Mouse (Mus musculus): ENCODE results near the gene Parn.
"Not testable (repeated sequence)": the region's sequence is repeated elsewhere in the genome, so short reads cannot be mapped to it uniquely, and the experiment has no call there.

Parn gene

DNA sequence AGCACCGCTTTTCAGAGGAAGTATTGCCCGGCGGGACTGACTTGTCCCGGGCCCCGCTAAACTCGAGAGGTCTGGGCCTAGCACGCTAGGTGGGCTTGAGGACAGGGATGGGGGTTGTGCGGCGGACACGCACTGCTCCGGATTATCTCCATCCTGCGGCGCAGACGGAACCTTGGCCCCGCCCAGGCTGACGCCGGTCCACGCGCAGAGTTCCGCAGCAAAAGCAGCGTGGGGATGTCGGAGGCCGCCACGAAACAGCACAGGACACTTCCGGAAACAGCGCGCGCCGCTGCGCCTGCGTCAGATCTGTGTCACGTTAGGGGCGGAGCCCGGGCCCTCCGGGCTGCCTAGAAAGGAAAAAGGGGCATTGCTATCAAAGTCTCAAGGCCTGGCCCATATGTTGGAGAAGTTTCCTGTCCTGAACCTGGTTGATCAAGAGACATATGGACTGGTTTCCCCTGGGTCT is at the start of gene Parn:
Gene Parn (minus strand): TSS at position 293 of the 466 bp plus-strand sequence.
- in situ Hi-C loops (cut with MboI; ENCODE audit: low sequenced_read_pairs): no loop called here

DNA sequence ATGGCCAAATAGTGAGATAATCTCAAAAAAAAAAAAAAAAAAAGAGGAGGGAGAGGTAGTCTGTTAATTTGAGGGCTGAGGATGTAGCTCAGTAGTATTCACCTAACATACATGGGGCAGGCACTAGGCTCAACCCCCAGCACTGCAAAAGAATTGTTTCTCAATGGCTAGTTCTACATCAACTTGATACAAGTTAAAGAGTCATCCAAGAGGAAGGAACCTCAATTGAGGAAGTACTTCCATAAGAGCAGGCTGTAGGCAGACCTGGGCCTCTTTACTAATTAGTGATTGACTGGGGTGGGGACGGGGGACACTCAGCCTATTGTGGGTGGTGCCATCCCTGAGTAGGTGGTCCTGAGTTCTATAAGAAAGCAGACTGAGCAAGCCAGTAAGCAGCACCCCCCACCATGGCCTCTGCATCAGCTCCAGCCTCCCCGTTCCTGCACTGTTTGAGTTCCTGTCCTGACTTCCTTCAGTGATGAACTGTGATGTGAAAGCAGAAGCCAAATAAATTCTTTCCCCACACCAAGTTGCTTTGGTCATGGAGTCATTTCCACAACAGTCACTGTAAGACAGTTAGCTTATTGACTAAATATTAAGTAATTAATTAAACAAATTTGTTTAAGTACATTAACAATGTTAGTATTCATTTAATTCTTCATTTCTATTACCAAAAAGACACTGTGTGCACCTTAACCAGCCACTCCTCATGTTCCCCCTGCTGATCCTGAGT is 49.0 kb upstream of the Parn start:
- in situ Hi-C loops (cut with MboI; ENCODE audit: low sequenced_read_pairs): no loop called here

DNA sequence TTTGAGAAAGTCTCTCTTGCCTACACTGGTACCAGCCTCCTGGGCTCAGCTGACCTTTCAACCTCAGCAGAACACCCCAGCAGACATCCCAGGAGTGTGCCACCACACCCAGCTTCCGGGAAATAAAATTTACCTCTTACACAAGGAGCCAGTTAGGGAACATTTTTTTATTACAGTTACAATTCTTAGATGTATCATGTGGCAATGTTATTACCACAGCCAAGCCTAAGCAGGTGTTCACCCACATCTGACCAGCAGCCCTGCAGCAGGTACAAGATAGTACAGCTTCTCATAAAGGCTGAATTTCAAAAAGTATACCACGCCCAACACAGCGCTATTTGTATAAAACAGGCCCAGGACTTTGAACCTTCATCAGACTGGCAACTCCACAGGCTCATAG is 46.9 kb upstream of the Parn start:
- in situ Hi-C loops (cut with MboI; ENCODE audit: low sequenced_read_pairs): no loop called here

- in situ Hi-C loops (cut with MboI; ENCODE audit: low sequenced_read_pairs): no loop called here
Measured at GRCm38 (mm10) chr16:13704676-13705075, 36.7 kb upstream of the Parn start.

DNA sequence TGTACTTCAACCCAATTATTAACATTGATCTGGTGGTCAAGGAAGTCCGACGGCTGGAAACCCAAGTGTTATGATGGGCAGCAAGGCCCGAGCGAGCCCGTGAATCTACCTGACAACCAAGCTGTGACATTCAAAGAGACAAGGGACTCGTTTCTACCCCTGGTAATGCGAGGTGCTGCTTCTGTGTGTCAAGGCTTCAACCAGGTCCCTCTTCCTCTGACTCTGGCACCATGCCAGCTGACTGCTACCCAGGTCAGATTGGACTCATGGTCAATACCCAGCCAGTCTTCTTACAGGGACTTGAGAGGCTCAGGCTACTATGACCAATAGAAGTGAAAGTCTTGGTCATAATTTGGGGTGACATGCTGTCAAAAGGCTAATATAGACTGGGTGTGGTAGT is 34.2 kb upstream of the Parn start:
- in situ Hi-C loops (cut with MboI; ENCODE audit: low sequenced_read_pairs): no loop called here

GRCm38 (mm10) chr16:13698998-13699397 is 31.0 kb upstream of the Parn start:
- in situ Hi-C loops (cut with MboI; ENCODE audit: low sequenced_read_pairs): no loop called here

DNA sequence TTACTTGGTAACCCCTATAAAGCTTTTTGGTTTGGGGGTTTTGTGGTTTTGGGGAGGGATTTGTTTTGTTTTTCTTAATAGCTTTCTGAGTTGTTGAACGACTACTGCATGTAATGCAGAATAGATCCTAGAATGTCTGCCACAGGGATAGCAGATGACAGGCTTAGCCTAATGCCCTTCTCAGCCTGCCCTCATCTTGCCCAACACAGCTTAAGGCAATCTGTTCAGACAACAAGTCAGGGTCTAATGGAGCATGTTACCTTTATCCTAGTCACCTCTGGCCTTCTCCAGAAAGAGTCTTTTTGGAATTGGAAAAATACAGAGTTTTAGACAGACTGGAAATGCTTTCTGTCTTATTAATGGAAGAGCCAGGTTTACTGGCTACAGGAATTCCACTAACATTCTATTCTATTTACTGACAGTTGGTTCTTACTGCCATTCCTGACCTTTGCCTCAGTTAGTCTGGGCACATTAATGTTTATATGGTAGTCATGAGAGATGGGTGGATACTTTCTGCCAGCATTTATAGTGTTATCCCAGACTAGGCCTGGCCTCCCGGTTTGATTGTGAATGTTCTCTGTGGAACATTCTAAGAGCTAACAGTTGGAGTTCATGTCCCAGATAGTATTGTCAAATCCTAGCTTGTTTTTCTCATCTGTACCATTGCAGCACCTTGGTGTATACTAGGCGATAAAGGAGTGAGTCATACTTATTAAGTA is 10.8 kb upstream of the Parn start:
- in situ Hi-C loops (cut with MboI; ENCODE audit: low sequenced_read_pairs): no loop called here

DNA sequence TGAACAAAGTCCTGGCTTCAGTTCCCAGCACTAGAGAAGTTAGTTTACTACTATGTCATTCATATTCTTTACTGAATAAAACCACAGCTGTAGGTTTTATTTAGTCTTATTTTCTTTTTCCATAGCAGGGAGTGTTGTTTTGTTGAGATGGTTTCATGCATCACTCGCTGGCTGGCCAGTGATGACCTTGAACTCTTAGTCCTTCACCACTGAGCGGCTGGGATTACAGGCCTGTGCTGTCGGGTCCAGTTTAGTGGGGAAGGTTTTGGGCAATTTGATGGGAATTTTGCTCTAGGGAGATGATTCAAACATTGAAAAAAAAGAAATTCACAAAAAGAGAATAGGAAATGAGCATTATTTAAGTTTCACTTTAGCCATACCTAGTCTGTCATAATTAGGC is 6.5 kb upstream of the Parn start:
- in situ Hi-C loops (cut with MboI; ENCODE audit: low sequenced_read_pairs): no loop called here

GRCm38 (mm10) chr16:13673114-13673513 is 5.1 kb upstream of the Parn start:
- in situ Hi-C loops (cut with MboI; ENCODE audit: low sequenced_read_pairs): no loop called here

DNA sequence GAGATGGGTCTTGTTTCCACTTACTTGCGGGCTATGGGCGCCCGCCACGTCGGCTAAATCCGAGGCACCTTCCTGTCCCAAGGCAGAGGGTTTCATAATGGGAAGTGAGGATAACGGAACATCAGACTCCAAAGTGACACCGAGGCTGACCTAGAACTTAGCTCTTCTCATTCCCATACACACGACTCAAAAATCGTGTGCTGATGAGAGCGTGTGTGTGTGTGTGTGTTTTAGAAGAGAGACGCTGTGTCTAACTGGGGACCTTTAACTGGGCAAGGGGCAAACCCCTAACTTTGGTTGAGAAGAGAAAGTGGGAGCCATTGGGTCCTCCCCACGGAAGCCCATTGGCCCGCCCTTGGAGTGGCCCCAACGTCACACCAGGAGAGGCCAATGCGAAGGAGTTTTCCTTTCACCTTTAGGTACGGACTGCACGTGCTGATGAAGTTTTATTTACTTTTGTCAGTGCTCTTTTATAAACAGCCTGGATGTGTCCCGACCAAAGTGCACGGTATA is 4.5 kb upstream of the Parn start:
- in situ Hi-C loops (cut with MboI; ENCODE audit: low sequenced_read_pairs): no loop called here

GRCm38 (mm10) chr16:13671685-13672385 is 3.9 kb upstream of the Parn start, which contains the start of the genes Bfar and 3110001I22Rik:
Gene Bfar (plus strand): TSS chr16:13671858.
Gene 3110001I22Rik (plus strand): TSS chr16:13671929.
- in situ Hi-C loops (cut with MboI; ENCODE audit: low sequenced_read_pairs): no loop called here

- in situ Hi-C loops (cut with MboI; ENCODE audit: low sequenced_read_pairs): not testable (repeated sequence)
Measured at GRCm38 (mm10) chr16:13670896-13671295, 2.9 kb upstream of the Parn start.

- in situ Hi-C loops (cut with MboI; ENCODE audit: low sequenced_read_pairs): no loop called here
Measured at GRCm38 (mm10) chr16:13669282-13669681, 1.3 kb upstream of the Parn start.

DNA sequence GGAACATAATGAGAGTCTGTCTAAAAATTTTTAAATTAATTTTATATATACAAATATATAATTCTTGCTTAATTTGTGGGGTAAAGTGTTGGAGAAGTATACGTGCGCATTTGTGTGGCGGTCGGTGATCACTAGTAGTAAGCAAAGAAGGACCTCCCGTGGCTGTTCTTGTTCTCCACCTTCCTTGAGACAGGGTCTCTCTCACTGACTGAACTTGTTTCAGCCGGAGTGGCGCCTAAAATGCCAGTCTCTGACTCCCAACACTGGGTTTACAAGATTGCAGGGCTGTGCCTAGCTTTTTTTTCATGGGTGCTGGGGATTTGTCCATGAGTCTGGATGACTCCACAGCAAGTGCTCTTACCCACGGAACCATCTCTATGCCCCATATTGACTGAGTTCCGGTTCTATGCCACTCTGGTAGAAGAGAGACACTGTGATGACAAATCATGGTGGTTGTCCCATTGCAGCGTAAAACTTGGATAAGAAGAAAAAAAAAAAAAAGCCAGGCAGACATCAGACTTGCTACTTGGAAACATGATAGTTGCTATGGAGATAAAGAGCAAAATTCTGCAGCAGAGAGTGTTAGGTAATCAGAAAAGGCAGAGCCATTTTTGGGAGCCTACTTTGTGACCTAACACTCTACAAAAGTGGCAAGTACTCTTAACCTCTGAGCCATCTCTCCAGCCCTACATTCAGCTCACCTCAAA is 585 bp upstream of the Parn start:
- in situ Hi-C loops (cut with MboI; ENCODE audit: low sequenced_read_pairs): no loop called here

DNA sequence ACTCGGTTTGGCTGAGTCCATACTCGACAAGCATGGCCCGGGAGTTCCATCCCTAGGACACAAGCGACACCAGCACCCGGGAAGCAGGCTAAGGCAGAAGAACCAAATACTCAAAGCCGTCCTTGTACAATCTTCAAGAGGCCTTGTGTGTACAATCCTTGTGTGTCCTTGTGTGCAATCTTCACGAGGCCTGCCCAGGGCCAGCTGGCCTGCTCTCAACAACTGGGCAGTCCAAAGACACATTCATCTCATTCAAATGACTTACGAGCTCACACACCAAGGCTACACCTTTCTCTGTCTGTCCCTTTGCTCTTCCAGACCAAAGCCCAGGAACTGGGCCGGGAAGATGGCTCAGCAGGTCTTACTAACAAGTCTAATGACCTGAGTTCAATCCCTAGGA is 7.2 kb downstream of the Parn start:
- in situ Hi-C loops (cut with MboI; ENCODE audit: low sequenced_read_pairs): no loop called here

DNA sequence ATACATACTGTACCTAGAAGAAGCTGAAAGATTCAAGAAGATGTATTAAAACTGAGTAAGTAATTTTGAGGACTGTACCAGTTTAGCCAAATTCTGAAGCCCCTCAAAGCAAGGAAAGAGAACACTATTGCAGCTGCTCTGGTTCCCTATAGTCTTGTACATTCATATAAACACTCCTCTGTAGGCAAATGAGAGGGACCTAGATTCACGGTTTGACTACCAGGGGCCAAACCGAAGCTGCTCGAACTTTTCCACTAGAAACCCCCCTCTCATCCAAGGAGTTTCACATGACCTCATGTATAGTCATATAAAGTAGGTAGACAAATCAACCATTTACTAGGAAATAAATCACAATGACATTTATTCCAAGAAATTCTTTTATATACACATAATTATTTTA is 9.1 kb downstream of the Parn start:
- in situ Hi-C loops (cut with MboI; ENCODE audit: low sequenced_read_pairs): no loop called here

DNA sequence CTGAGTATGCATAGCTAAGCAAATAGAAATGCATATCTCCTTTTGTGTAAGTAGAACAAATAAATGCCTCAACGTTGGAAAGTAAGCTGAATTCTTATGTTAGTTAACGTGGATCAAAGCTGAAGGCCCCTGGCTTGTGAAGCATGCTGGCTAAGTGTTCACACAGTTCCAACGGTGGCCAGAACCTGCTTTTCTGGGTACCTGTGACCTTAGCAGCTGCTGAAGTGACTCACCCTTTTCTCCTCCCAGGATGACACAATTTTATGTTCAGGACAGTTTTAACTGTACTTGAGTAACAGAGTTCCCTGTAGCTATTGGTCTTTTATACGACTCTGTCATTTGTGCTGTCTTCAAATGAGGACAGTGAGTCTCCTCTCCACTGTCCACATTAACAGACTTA is 22.0 kb downstream of the Parn start:
- in situ Hi-C loops (cut with MboI; ENCODE audit: low sequenced_read_pairs): no loop called here

DNA sequence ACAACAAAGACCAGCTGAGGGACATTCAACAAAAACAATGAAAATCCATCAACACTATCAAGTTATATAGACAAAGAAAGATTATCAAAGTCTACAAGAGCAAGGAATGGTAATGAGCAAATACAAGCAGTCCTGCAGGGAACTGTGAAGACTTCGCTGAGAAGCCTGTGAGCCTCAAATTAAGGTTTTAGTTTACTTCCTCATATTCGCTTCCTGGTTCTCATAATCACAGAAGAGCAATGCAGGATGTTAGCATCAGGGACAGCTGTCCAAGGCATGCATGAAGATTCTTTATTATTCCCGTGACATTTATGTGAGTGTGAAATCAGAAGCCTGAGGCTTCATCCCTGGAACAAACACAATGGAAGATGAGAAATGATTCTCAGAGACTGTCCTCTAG is 23.5 kb downstream of the Parn start:
- in situ Hi-C loops (cut with MboI; ENCODE audit: low sequenced_read_pairs): no loop called here

DNA sequence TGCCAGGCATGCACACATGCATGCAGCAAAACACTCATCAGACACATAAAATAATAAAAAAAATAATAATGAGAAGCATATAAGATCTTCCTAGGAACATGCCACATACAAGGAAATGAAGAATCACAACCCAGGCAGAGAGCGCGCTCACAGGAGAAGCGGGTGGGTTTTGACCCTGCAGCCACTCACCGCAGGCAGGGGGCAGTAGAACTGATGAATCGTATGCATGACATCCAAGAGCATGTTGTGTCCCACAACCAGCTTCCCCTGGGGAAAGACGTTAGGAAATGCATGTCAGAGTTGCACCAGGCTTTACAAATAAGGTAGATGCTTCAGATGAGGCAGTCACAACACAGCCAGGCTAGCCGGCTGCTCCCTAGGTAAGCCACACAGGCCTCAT is 27.9 kb downstream of the Parn start:
- in situ Hi-C loops (cut with MboI; ENCODE audit: low sequenced_read_pairs): no loop called here

DNA sequence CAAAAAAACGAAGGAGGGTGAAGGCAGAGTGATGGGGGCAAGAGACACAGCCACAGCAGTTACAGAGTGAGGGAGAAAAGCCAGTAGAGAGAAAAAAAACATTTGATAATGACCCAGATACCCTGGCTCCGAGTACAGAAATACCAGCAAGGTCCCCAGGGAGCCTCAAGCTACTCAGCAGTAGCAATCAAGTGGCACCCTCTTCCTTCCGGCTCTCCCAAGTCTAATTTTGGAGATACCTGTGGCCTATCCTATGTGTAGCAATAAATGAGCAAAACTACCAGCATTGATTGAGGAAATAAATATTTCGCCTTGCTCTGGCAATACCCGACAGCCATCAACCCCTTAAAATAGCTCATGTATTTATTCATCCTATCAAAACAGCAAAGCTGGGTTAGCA is 28.5 kb downstream of the Parn start:
- in situ Hi-C loops (cut with MboI; ENCODE audit: low sequenced_read_pairs): no loop called here

DNA sequence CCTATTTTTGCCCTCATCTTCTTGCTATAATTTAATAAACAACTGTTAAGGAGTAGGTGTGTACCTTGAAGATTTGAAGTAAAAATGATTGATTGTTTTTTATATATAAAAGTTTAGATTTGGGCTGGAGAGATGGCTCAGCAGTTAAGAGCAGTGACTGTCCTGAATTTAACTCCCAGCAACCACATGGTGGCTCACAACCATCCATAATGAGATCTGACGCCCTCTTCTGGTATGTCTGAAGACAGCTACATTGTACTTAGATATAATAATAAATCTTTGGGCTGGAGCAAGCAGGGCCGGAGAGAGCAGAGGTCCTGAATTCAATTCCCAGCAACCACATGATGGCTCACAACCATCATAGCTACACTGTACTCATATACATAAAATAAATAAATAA is 29.8 kb downstream of the Parn start:
- in situ Hi-C loops (cut with MboI; ENCODE audit: low sequenced_read_pairs): not testable (repeated sequence)
